13 mouse cellular contexts compared by ENCODE assay signal in genomic region chr11:35454191-35454725, GRCm38 (mm10).
DNase-seq lines count a peak whose midpoint lies in the region; ATAC-seq lines count a peak whose summit lies in the region.
"Had no signal": no experiment of that assay in that cellular context is flagged by ENCODE, and none has a peak within 500 bp of the region (broad histone marks: within the 10 kb centered on the region; RNA-seq: fewer than 3 reads in every experiment).

No protein-coding gene starts in this region.

- H3K9ac ChIP-seq in intestine, embryonic 14.5 days (ENCODE audit: low read length), result no peak overlapping the region
- no peak overlapping the region for H3K9ac ChIP-seq in intestine, embryonic 15.5 days
- no peak overlapping the region for H3K9ac ChIP-seq in midbrain, embryonic 12.5 days (replicated peaks)
- H3K9ac ChIP-seq: liver, embryonic 13.5 days had no signal

- WGBS in intestine, embryonic 14.5 days, result 46% methylated on average over 10 of the region's 10 CpGs
- WGBS in intestine, embryonic 15.5 days, result 48% methylated on average over 10 of the region's 10 CpGs
- 14% methylated on average over 10 of the region's 10 CpGs for WGBS in embryonic facial prominence, embryonic 10.5 days
- 24% methylated on average over 10 of the region's 10 CpGs for WGBS in hindbrain, embryonic 10.5 days
- 5% methylated on average over 10 of the region's 10 CpGs for WGBS in midbrain, embryonic 12.5 days

- no peak overlapping the region for H3K27ac ChIP-seq in intestine, embryonic 14.5 days (ENCODE audit: low read depth)
- H3K27ac ChIP-seq in intestine, embryonic 15.5 days, result no peak overlapping the region
- H3K27ac ChIP-seq in embryonic facial prominence, embryonic 10.5 days (replicated peaks), result 0 out of 2 replicates have a peak overlapping the region, but pooled peaks have one; percentile 7
- peak overlapping the region; percentile 76 for H3K27ac ChIP-seq in hindbrain, embryonic 10.5 days
- H3K27ac ChIP-seq in midbrain, embryonic 12.5 days (replicated peaks), result peak overlapping the region; percentile 1
- H3K27ac ChIP-seq: liver, embryonic 13.5 days had no signal

- no peak overlapping the region for H3K4me2 ChIP-seq in intestine, embryonic 14.5 days (ENCODE audit: low read length)
- no peak overlapping the region for H3K4me2 ChIP-seq in intestine, embryonic 15.5 days (replicated peaks)
- H3K4me2 ChIP-seq in midbrain, embryonic 12.5 days (replicated peaks), result peak overlapping the region; percentile 24
- H3K4me2 ChIP-seq: liver, embryonic 13.5 days had no signal

- no peaks in the 10 kb centered on the region for H3K27me3 ChIP-seq in intestine, embryonic 14.5 days (replicated peaks; ENCODE audit: control insufficient read depth, insufficient read depth, low read length)
- H3K27me3 ChIP-seq in intestine, embryonic 15.5 days (replicated peaks), result no peaks in the 10 kb centered on the region
- peaks cover 85% of the 10 kb centered on the region for H3K27me3 ChIP-seq in embryonic facial prominence, embryonic 10.5 days (replicated peaks; ENCODE audit: low read depth, poor library complexity, severe bottlenecking)
- peaks cover 67% of the 10 kb centered on the region for H3K27me3 ChIP-seq in hindbrain, embryonic 10.5 days (ENCODE audit: insufficient read depth, poor library complexity, severe bottlenecking)
- H3K27me3 ChIP-seq in midbrain, embryonic 12.5 days, result peaks cover 84% of the 10 kb centered on the region
- H3K27me3 ChIP-seq: liver, embryonic 13.5 days had no signal

- no peak for DNase-seq in intestine, embryonic 14.5 days (ENCODE audit: low spot score)
- no peak for DNase-seq in embryonic facial prominence, embryonic 10.5 days (ENCODE audit: low spot score)
- peak; percentile 40 for DNase-seq in hindbrain, embryonic 10.5 days (ENCODE audit: low spot score)
- DNase-seq in spleen, postnatal 14 days (ENCODE audit: low spot score in 2 of 2), result no peak
- DNase-seq in urinary bladder, postnatal 14 days (ENCODE audit: low spot score), result no peak
- DNase-seq: adrenal gland, postnatal 36 days; cerebellum, adult 8-10 months; kidney, postnatal 14 days; liver, embryonic 13.5 days; thymus, postnatal 25 days had no signal

- no peak overlapping the region for H3K4me3 ChIP-seq in intestine, embryonic 14.5 days (ENCODE audit: low read depth, low read length)
- no peak overlapping the region for H3K4me3 ChIP-seq in intestine, embryonic 15.5 days (replicated peaks)
- H3K4me3 ChIP-seq in embryonic facial prominence, embryonic 10.5 days, result no peak overlapping the region
- no peak overlapping the region for H3K4me3 ChIP-seq in hindbrain, embryonic 10.5 days
- no peak overlapping the region for H3K4me3 ChIP-seq in midbrain, embryonic 12.5 days
- H3K4me3 ChIP-seq: liver, embryonic 13.5 days had no signal

- H3K9me3 ChIP-seq in intestine, embryonic 14.5 days (ENCODE audit: control insufficient read depth, low read length), result no peaks in the 10 kb centered on the region
- no peaks in the 10 kb centered on the region for H3K9me3 ChIP-seq in intestine, embryonic 15.5 days
- H3K9me3 ChIP-seq in embryonic facial prominence, embryonic 10.5 days, result no peaks in the 10 kb centered on the region
- H3K9me3 ChIP-seq in hindbrain, embryonic 10.5 days, result no peaks in the 10 kb centered on the region
- H3K9me3 ChIP-seq in midbrain, embryonic 12.5 days, result no peaks in the 10 kb centered on the region
- H3K9me3 ChIP-seq: liver, embryonic 13.5 days had no signal

- H3K4me1 ChIP-seq in intestine, embryonic 14.5 days (replicated peaks; ENCODE audit: control insufficient read depth, insufficient read depth, low read length), result no peaks in the 10 kb centered on the region
- no peaks in the 10 kb centered on the region for H3K4me1 ChIP-seq in intestine, embryonic 15.5 days (replicated peaks)
- H3K4me1 ChIP-seq in embryonic facial prominence, embryonic 10.5 days, result peaks cover 55% of the 10 kb centered on the region
- peaks cover 62% of the 10 kb centered on the region for H3K4me1 ChIP-seq in hindbrain, embryonic 10.5 days (replicated peaks)
- peaks cover 23% of the 10 kb centered on the region for H3K4me1 ChIP-seq in midbrain, embryonic 12.5 days
- H3K4me1 ChIP-seq: liver, embryonic 13.5 days had no signal

- no peaks in the 10 kb centered on the region for H3K36me3 ChIP-seq in intestine, embryonic 14.5 days (ENCODE audit: control insufficient read depth, insufficient read depth, low read length)
- no peaks in the 10 kb centered on the region for H3K36me3 ChIP-seq in intestine, embryonic 15.5 days
- no peaks in the 10 kb centered on the region for H3K36me3 ChIP-seq in embryonic facial prominence, embryonic 10.5 days (replicated peaks)
- H3K36me3 ChIP-seq in hindbrain, embryonic 10.5 days, result no peaks in the 10 kb centered on the region
- no peaks in the 10 kb centered on the region for H3K36me3 ChIP-seq in midbrain, embryonic 12.5 days
- H3K36me3 ChIP-seq: liver, embryonic 13.5 days had no signal

- ATAC-seq in intestine, embryonic 14.5 days (replicated peaks; ENCODE audit: low FRiP score, low TSS enrichment, low read depth), result peak; percentile 18; the same call in 1 of the 2 replicates
- no peak for ATAC-seq in intestine, embryonic 15.5 days
- ATAC-seq in midbrain, embryonic 12.5 days (ENCODE audit: low FRiP score, low read depth), result peak; percentile 90
- no peak for ATAC-seq in activated CD4-positive, CD25-positive, alpha-beta regulatory T cell, adult 4 months

Comparison
In these comparisons a context has a peak if more than half of its experiments do, and no peak if none do; other contexts are left out.
1. ATAC-seq: peak in intestine, embryonic 14.5 days (single experiment) and midbrain, embryonic 12.5 days (single experiment); none in intestine, embryonic 15.5 days (single experiment) and activated CD4-positive, CD25-positive, alpha-beta regulatory T cell, adult 4 months (single experiment).
2. H3K27ac ChIP-seq: peak in embryonic facial prominence, embryonic 10.5 days (single experiment), hindbrain, embryonic 10.5 days (single experiment) and midbrain, embryonic 12.5 days (single experiment); none in intestine, embryonic 14.5 days (single experiment) and intestine, embryonic 15.5 days (single experiment).